Mouse (Mus musculus): ENCODE data around the gene Upk3bl. TPM values are rescaled to one million over a fixed set of nuclear protein-coding genes. Genes with fewer than 3 reads are reported as not detected.
"Not testable (repeated sequence)": the region's sequence is repeated elsewhere in the genome, so short reads cannot be mapped to it uniquely, and the experiment has no call there.

The Upk3bl gene
- polyA plus RNA-seq, 1 experiment, result 2.7 TPM

GRCm38 (mm10) chr5:136040210-136040609 is 14.1 kb upstream of the Upk3bl start:
- no peaks in the 10 kb centered on the region for H3K36me3 ChIP-seq (ENCODE audit: control insufficient read depth, insufficient read depth, low read length, poor library complexity, severe bottlenecking)
- no peak overlapping the region for H3K9ac ChIP-seq (ENCODE audit: low read depth, poor library complexity, severe bottlenecking)
- no peaks in the 10 kb centered on the region for H3K27me3 ChIP-seq (ENCODE audit: control insufficient read depth, insufficient read depth, low read length, poor library complexity, severe bottlenecking)
- TF ChIP-seq EP300 (IDR thresholded peaks at IDR 0.05; ENCODE audit: insufficient read depth, low read depth, low read length) (no peak), POLR2A (IDR thresholded peaks at IDR 0.05; ENCODE audit: insufficient read depth, low read length) (no peak), CTCF (IDR thresholded peaks at IDR 0.05; ENCODE audit: low read depth, low read length) (no peak)
- H3K9me3 ChIP-seq (replicated peaks; ENCODE audit: control insufficient read depth, insufficient read depth, low read length, poor library complexity, severe bottlenecking), result no peaks in the 10 kb centered on the region
- peak overlapping the region; percentile 58; the same call in 1 of the 2 replicates for H3K4me3 ChIP-seq (ENCODE audit: low read depth, low read length)
- H3K27ac ChIP-seq (ENCODE audit: insufficient read depth, low read length), result peak overlapping the region; percentile 85
- H3K4me1 ChIP-seq (ENCODE audit: control insufficient read depth, insufficient read depth, low read length), result peaks cover 2% of the 10 kb centered on the region

- Histone ChIP-seq H3K27ac (ENCODE audit: insufficient read depth, low read length) (peak overlapping the region; percentile 95), H3K36me3 (ENCODE audit: control insufficient read depth, insufficient read depth, low read length, poor library complexity, severe bottlenecking) (no peaks in the 10 kb centered on the region), H3K4me1 (ENCODE audit: control insufficient read depth, insufficient read depth, low read length) (peaks cover 2% of the 10 kb centered on the region), H3K4me3 (ENCODE audit: low read depth, low read length) (no peak overlapping the region), H3K27me3 (ENCODE audit: control insufficient read depth, insufficient read depth, low read length, poor library complexity, severe bottlenecking) (no peaks in the 10 kb centered on the region), H3K9me3 (replicated peaks; ENCODE audit: control insufficient read depth, insufficient read depth, low read length, poor library complexity, severe bottlenecking) (no peaks in the 10 kb centered on the region), H3K9ac (ENCODE audit: low read depth, poor library complexity, severe bottlenecking) (no peak overlapping the region)
- TF ChIP-seq EP300 (IDR thresholded peaks at IDR 0.05; ENCODE audit: insufficient read depth, low read depth, low read length), result no peak
These were observed 13.0 kb upstream of the Upk3bl start for GRCm38 (mm10) chr5:136041260-136041659.

- Histone ChIP-seq H3K27me3 (ENCODE audit: control insufficient read depth, insufficient read depth, low read length, poor library complexity, severe bottlenecking) (no peaks in the 10 kb centered on the region), H3K27ac (ENCODE audit: insufficient read depth, low read length) (peak overlapping the region; percentile 95), H3K4me3 (ENCODE audit: low read depth, low read length) (0 out of 2 replicates have a peak overlapping the region, but pooled peaks have one; percentile 10), H3K4me1 (ENCODE audit: control insufficient read depth, insufficient read depth, low read length) (peaks cover 2% of the 10 kb centered on the region), H3K9ac (ENCODE audit: low read depth, poor library complexity, severe bottlenecking) (no peak overlapping the region), H3K36me3 (ENCODE audit: control insufficient read depth, insufficient read depth, low read length, poor library complexity, severe bottlenecking) (no peaks in the 10 kb centered on the region), H3K9me3 (replicated peaks; ENCODE audit: control insufficient read depth, insufficient read depth, low read length, poor library complexity, severe bottlenecking) (no peaks in the 10 kb centered on the region)
- TF ChIP-seq EP300 (IDR thresholded peaks at IDR 0.05; ENCODE audit: insufficient read depth, low read depth, low read length), result no peak
- TF ChIP-seq CTCF (IDR thresholded peaks at IDR 0.05; ENCODE audit: low read depth, low read length), result no peak
- no peak for TF ChIP-seq POLR2A (IDR thresholded peaks at IDR 0.05; ENCODE audit: insufficient read depth, low read length)
These were observed 12.6 kb upstream of the Upk3bl start for GRCm38 (mm10) chr5:136041666-136042065.

- Histone ChIP-seq H3K9me3 (replicated peaks; ENCODE audit: control insufficient read depth, insufficient read depth, low read length, poor library complexity, severe bottlenecking) (no peaks in the 10 kb centered on the region), H3K27me3 (ENCODE audit: control insufficient read depth, insufficient read depth, low read length, poor library complexity, severe bottlenecking) (no peaks in the 10 kb centered on the region), H3K36me3 (ENCODE audit: control insufficient read depth, insufficient read depth, low read length, poor library complexity, severe bottlenecking) (no peaks in the 10 kb centered on the region), H3K4me3 (ENCODE audit: low read depth, low read length) (no peak overlapping the region), H3K4me1 (ENCODE audit: control insufficient read depth, insufficient read depth, low read length) (peaks cover 4% of the 10 kb centered on the region), H3K27ac (ENCODE audit: insufficient read depth, low read length) (no peak overlapping the region), H3K9ac (ENCODE audit: low read depth, poor library complexity, severe bottlenecking) (no peak overlapping the region)
- TF ChIP-seq CTCF (IDR thresholded peaks at IDR 0.05; ENCODE audit: low read depth, low read length) (peak; percentile 58), EP300 (IDR thresholded peaks at IDR 0.05; ENCODE audit: insufficient read depth, low read depth, low read length) (no peak)
These were observed 9.4 kb upstream of the Upk3bl start for GRCm38 (mm10) chr5:136044865-136045264.

- Histone ChIP-seq H3K4me3 (ENCODE audit: low read depth, low read length) (no peak overlapping the region), H3K9me3 (replicated peaks; ENCODE audit: control insufficient read depth, insufficient read depth, low read length, poor library complexity, severe bottlenecking) (no peaks in the 10 kb centered on the region), H3K4me1 (ENCODE audit: control insufficient read depth, insufficient read depth, low read length) (peaks cover 4% of the 10 kb centered on the region), H3K36me3 (ENCODE audit: control insufficient read depth, insufficient read depth, low read length, poor library complexity, severe bottlenecking) (no peaks in the 10 kb centered on the region), H3K27me3 (ENCODE audit: control insufficient read depth, insufficient read depth, low read length, poor library complexity, severe bottlenecking) (no peaks in the 10 kb centered on the region), H3K9ac (ENCODE audit: low read depth, poor library complexity, severe bottlenecking) (no peak overlapping the region), H3K27ac (ENCODE audit: insufficient read depth, low read length) (no peak overlapping the region)
- TF ChIP-seq EP300 (IDR thresholded peaks at IDR 0.05; ENCODE audit: insufficient read depth, low read depth, low read length) (0 out of 2 replicates have a peak, but pooled peaks have one; percentile 15), POLR2A (IDR thresholded peaks at IDR 0.05; ENCODE audit: insufficient read depth, low read length) (no peak), CTCF (IDR thresholded peaks at IDR 0.05; ENCODE audit: low read depth, low read length) (peak; percentile 77)
These were observed 8.9 kb upstream of the Upk3bl start for GRCm38 (mm10) chr5:136045408-136045807.

GRCm38 (mm10) chr5:136045987-136046386 is 8.3 kb upstream of the Upk3bl start:
- Histone ChIP-seq H3K4me1 (ENCODE audit: control insufficient read depth, insufficient read depth, low read length) (peaks cover 4% of the 10 kb centered on the region), H3K4me3 (ENCODE audit: low read depth, low read length) (no peak overlapping the region), H3K9ac (ENCODE audit: low read depth, poor library complexity, severe bottlenecking) (no peak overlapping the region), H3K36me3 (ENCODE audit: control insufficient read depth, insufficient read depth, low read length, poor library complexity, severe bottlenecking) (no peaks in the 10 kb centered on the region), H3K27ac (ENCODE audit: insufficient read depth, low read length) (no peak overlapping the region), H3K9me3 (replicated peaks; ENCODE audit: control insufficient read depth, insufficient read depth, low read length, poor library complexity, severe bottlenecking) (no peaks in the 10 kb centered on the region), H3K27me3 (ENCODE audit: control insufficient read depth, insufficient read depth, low read length, poor library complexity, severe bottlenecking) (no peaks in the 10 kb centered on the region)
- no peak for TF ChIP-seq EP300 (IDR thresholded peaks at IDR 0.05; ENCODE audit: insufficient read depth, low read depth, low read length)
- peak; percentile 81 for TF ChIP-seq CTCF (IDR thresholded peaks at IDR 0.05; ENCODE audit: low read depth, low read length)
- no peak for TF ChIP-seq POLR2A (IDR thresholded peaks at IDR 0.05; ENCODE audit: insufficient read depth, low read length)

- not testable (repeated sequence) for H3K4me1 ChIP-seq (ENCODE audit: control insufficient read depth, insufficient read depth, low read length); H3K4me3 ChIP-seq (ENCODE audit: low read depth, low read length); H3K9me3 ChIP-seq (replicated peaks; ENCODE audit: control insufficient read depth, insufficient read depth, low read length, poor library complexity, severe bottlenecking); H3K27me3 ChIP-seq (ENCODE audit: control insufficient read depth, insufficient read depth, low read length, poor library complexity, severe bottlenecking); H3K36me3 ChIP-seq (ENCODE audit: control insufficient read depth, insufficient read depth, low read length, poor library complexity, severe bottlenecking); H3K27ac ChIP-seq (ENCODE audit: insufficient read depth, low read length); H3K9ac ChIP-seq (ENCODE audit: low read depth, poor library complexity, severe bottlenecking)
These were observed 5.8 kb upstream of the Upk3bl start for GRCm38 (mm10) chr5:136048541-136048940.

All from ES-Bruce4 (cell line).